Mouse (Mus musculus) layer of hippocampus, adult 9-10 months (tissue): ENCODE data around the gene Serbp1.
A peak's percentile ranks its signal among the peaks of the same experiment; 100 is the strongest.

Source experiments
- DNase-seq: peaks from one replicate; pipeline ENCODE4 v3.0.0; 2022; ENCODE audit warnings: low spot score

Gene Serbp1

GRCm38 (mm10) chr6:67235649-67236048 lies 2.3 kb upstream of the Serbp1 start:
- DNase-seq = no peak

GRCm38 (mm10) chr6:67236491-67237234 lies 1.3 kb upstream of the Serbp1 start:
- no peak for DNase-seq

GRCm38 (mm10) chr6:67241263-67241662 lies 3.3 kb downstream of the Serbp1 start:
- no peak for DNase-seq

- no peak for DNase-seq
These were observed 5.9 kb downstream of the Serbp1 start for GRCm38 (mm10) chr6:67243765-67244420.

GRCm38 (mm10) chr6:67244451-67244850 lies 6.5 kb downstream of the Serbp1 start:
- DNase-seq = no peak

- DNase-seq = no peak
These were observed 13.1 kb downstream of the Serbp1 start for GRCm38 (mm10) chr6:67251095-67251494.

GRCm38 (mm10) chr6:67264935-67265334 lies 27.0 kb downstream of the Serbp1 start:
- DNase-seq = no peak

GRCm38 (mm10) chr6:67266159-67266657 lies 28.2 kb downstream of the Serbp1 start:
- no peak for DNase-seq

- DNase-seq = peak; percentile 93
These were observed 28.9 kb downstream of the Serbp1 start for GRCm38 (mm10) chr6:67266664-67267407.

GRCm38 (mm10) chr6:67267408-67268244 lies 29.6 kb downstream of the Serbp1 start:
- DNase-seq = no peak

- no peak for DNase-seq
These were observed 30.3 kb downstream of the Serbp1 start for GRCm38 (mm10) chr6:67268245-67268612.

GRCm38 (mm10) chr6:67268983-67269382 lies 31.0 kb downstream of the Serbp1 start:
- no peak for DNase-seq

GRCm38 (mm10) chr6:67269459-67269858 lies 31.5 kb downstream of the Serbp1 start:
- no peak for DNase-seq

- no peak for DNase-seq
These were observed 40.0 kb downstream of the Serbp1 start for GRCm38 (mm10) chr6:67277944-67278343.

GRCm38 (mm10) chr6:67281614-67282197 lies 43.7 kb downstream of the Serbp1 start:
- DNase-seq = no peak

- DNase-seq = no peak
These were observed 44.9 kb downstream of the Serbp1 start for GRCm38 (mm10) chr6:67282897-67283296.

GRCm38 (mm10) chr6:67292042-67292623 lies 54.2 kb downstream of the Serbp1 start:
- no peak for DNase-seq

GRCm38 (mm10) chr6:67296126-67296525 lies 58.1 kb downstream of the Serbp1 start:
- no peak for DNase-seq

- DNase-seq = no peak
These were observed 60.8 kb downstream of the Serbp1 start for GRCm38 (mm10) chr6:67298742-67299141.

- DNase-seq = no peak
These were observed 62.3 kb downstream of the Serbp1 start for GRCm38 (mm10) chr6:67300300-67300699.

GRCm38 (mm10) chr6:67300710-67301163 lies 62.8 kb downstream of the Serbp1 start:
- DNase-seq = no peak
